Mouse (Mus musculus): Measurements from ENCODE around the gene 4930568D16Rik. TPM values are rescaled to one million over a fixed set of nuclear protein-coding genes. Genes with fewer than 3 reads are reported as not detected.

Gene 4930568D16Rik
- total RNA-seq, 2 experiments from 2014 or later: not detected

Other genes with a start within 250 kb of the 4930568D16Rik start
- 100 to 1,000 TPM; 235 to 239 TPM for gene Rab14, start 166.6 kb downstream of the 4930568D16Rik start, total RNA-seq (2021)
- 10 to 100 TPM; 31.3 to 39.8 TPM for gene Gsn, start 111.3 kb downstream of the 4930568D16Rik start, total RNA-seq (2021)
- 1 to 10 TPM; 7.3 to 8.6 TPM for gene Stom, start 30.8 kb downstream of the 4930568D16Rik start, total RNA-seq (2021)
- not detected for gene 4930402F06Rik, start 29.4 kb upstream of the 4930568D16Rik start, total RNA-seq (2021)
- gene Ggta1, start 95.5 kb upstream of the 4930568D16Rik start, total RNA-seq (2021): 1 to 10 TPM; 3.3 to 3.6 TPM
- gene Dab2ip, start 190.5 kb upstream of the 4930568D16Rik start, total RNA-seq (2021): 100 to 1,000 TPM; 133 to 135 TPM